Mouse (Mus musculus): ENCODE results near the gene Ncf2.
"Not testable (repeated sequence)": the region's sequence is repeated elsewhere in the genome, so short reads cannot be mapped to it uniquely, and the experiment has no call there.

Gene Ncf2

GRCm38 (mm10) chr1:152799897-152800296 is at the start of gene Ncf2:
Gene Ncf2 (plus strand): TSS chr1:152800194.
- peak; percentile 89 for DNase-seq

GRCm38 (mm10) chr1:152750312-152750965 is 49.6 kb upstream of the Ncf2 start, which contains the start of gene Apobec4:
Gene Apobec4 (plus strand): TSS chr1:152750551.
- DNase-seq, result no peak

- no peak for DNase-seq
Observed at GRCm38 (mm10) chr1:152761791-152762190, 38.2 kb upstream of the Ncf2 start.

GRCm38 (mm10) chr1:152766032-152766772 is 33.8 kb upstream of the Ncf2 start, which contains the start of the genes Rgl1 and Arpc5:
Gene Rgl1 (minus strand): TSS chr1:152766351.
Gene Arpc5 (plus strand): TSS chr1:152766542.
- peak; percentile 98 for DNase-seq

GRCm38 (mm10) chr1:152766804-152767748 is 32.9 kb upstream of the Ncf2 start:
- DNase-seq, result peak; percentile 48

- DNase-seq, result peak; percentile 88
Observed at GRCm38 (mm10) chr1:152767749-152768488, 32.1 kb upstream of the Ncf2 start.

GRCm38 (mm10) chr1:152771016-152771415 is 29.0 kb upstream of the Ncf2 start:
- DNase-seq, result no peak

GRCm38 (mm10) chr1:152774601-152775000 is 25.4 kb upstream of the Ncf2 start:
- DNase-seq, result not testable (repeated sequence)

- peak; percentile 72 for DNase-seq
Observed at GRCm38 (mm10) chr1:152779071-152779737, 20.8 kb upstream of the Ncf2 start.

GRCm38 (mm10) chr1:152784620-152785019 is 15.4 kb upstream of the Ncf2 start:
- DNase-seq, result no peak

GRCm38 (mm10) chr1:152785446-152785845 is 14.5 kb upstream of the Ncf2 start:
- DNase-seq, result not testable (repeated sequence)

GRCm38 (mm10) chr1:152786953-152787352 is 13.0 kb upstream of the Ncf2 start:
- no peak for DNase-seq

GRCm38 (mm10) chr1:152788121-152788660 is 11.8 kb upstream of the Ncf2 start:
- no peak for DNase-seq

- peak; percentile 78 for DNase-seq
Observed at GRCm38 (mm10) chr1:152790254-152790653, 9.7 kb upstream of the Ncf2 start.

- no peak for DNase-seq
Observed at GRCm38 (mm10) chr1:152790821-152791220, 9.2 kb upstream of the Ncf2 start.

GRCm38 (mm10) chr1:152791269-152791668 is 8.7 kb upstream of the Ncf2 start:
- peak; percentile 52 for DNase-seq

GRCm38 (mm10) chr1:152792736-152793494 is 7.1 kb upstream of the Ncf2 start:
- DNase-seq, result peak; percentile 79

GRCm38 (mm10) chr1:152793495-152794130 is 6.4 kb upstream of the Ncf2 start:
- peak; percentile 82 for DNase-seq

GRCm38 (mm10) chr1:152795688-152796255 is 4.2 kb upstream of the Ncf2 start:
- DNase-seq, result no peak
